Mouse (Mus musculus) heart, embryonic 10.5 days (tissue): ENCODE measurements around the gene Churc1. TPM values are rescaled to one million over a fixed set of nuclear protein-coding genes. Genes with fewer than 3 reads are reported as not detected.
A peak's percentile ranks its signal among the peaks of the same experiment; 100 is the strongest.

ENCODE experiments used
- DNase-seq: peaks from one replicate; pipeline ENCODE4 v3.0.0-alpha.2; 2017; ENCODE audit warnings: low spot score
- H3K27ac ChIP-seq: fragments of 300-500 bp; sonication (generic); 2 replicates; pipeline ENCODE4 v1.5.1; 2016; ENCODE audit warnings: mild to moderate bottlenecking
- H3K27me3 ChIP-seq: fragments of 300-500 bp; sonication (generic); 2 replicates; pipeline ENCODE4 v1.6.1; 2016; ENCODE audit warnings: mild to moderate bottlenecking; ENCODE audit not compliant: poor library complexity, insufficient read depth, severe bottlenecking
- H3K36me3 ChIP-seq: fragments of 300-500 bp; sonication (generic); 2 replicates; pipeline ENCODE4 v1.6.1; 2016; ENCODE audit warnings: mild to moderate bottlenecking, moderate library complexity
- H3K4me1 ChIP-seq: fragments of 300-500 bp; sonication (generic); 2 replicates; pipeline ENCODE4 v1.6.1; 2016; ENCODE audit warnings: mild to moderate bottlenecking
- H3K4me3 ChIP-seq: fragments of 300-500 bp; sonication (generic); 2 replicates; pipeline ENCODE4 v1.5.1; 2016; ENCODE audit warnings: mild to moderate bottlenecking, moderate library complexity
- H3K9me3 ChIP-seq: fragments of 300-500 bp; sonication (generic); 2 replicates; pipeline ENCODE4 v1.6.1; 2016; ENCODE audit warnings: mild to moderate bottlenecking, moderate library complexity
- WGBS: fragments of 180-500 bp; shearing (Covaris S2); methylation state at CpG from one replicate; pipeline ENCODE4 v1.1.7; 2016; 5-methylcytosine and 5-hydroxymethylcytosine counted together
- polyA plus RNA-seq: library from polyadenylated mRNA; unstranded; fragments of >200 nt; fragmentation: Nextera tagmentation; extraction: Ambion mirVana; gene quantifications from 2 replicates; pipeline ENCODE4 v1.2.1, GENCODE M21; 2016

The Churc1 gene
- polyA plus RNA-seq, 1 experiment from 2014 or later, result 145 TPM

DNA sequence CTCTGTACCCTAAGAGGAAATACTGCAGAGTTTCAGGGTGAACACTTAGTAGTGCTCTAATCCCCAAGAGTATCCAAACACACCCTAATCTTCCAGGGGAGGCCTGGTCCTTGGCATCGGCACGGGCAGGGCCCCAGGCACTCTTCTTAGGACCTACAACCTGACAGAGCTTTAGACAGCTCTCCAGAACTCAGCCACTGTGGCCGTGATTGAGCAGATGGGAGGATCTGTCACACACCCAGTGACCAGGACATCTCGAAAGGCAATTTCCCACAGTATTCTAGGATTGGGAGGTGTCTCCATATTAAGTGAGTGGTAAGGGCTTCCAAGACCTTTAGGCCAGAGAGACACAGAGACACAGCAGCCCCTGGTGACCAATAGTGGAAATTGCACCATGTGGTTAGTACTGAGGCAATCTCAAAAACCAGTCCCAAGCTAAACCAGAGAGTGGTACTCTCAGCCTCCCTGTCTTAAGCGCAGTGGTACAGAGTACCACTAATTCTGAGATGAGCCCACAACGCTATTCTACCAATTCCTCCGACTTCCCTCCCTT lies 38.4 kb downstream of the Churc1 start:
- H3K27me3 ChIP-seq, result peaks cover 33% of the 10 kb centered on the region
- 0 out of 2 replicates have a peak overlapping the region, but pooled peaks have one; percentile 29 for H3K27ac ChIP-seq
- no peak for DNase-seq
- 51% methylated on average over 7 of the region's 7 CpGs for WGBS
- no peak overlapping the region for H3K4me3 ChIP-seq
- H3K4me1 ChIP-seq, result peaks cover 25% of the 10 kb centered on the region
- H3K36me3 ChIP-seq, result no peaks in the 10 kb centered on the region
- H3K9me3 ChIP-seq, result no peaks in the 10 kb centered on the region

DNA sequence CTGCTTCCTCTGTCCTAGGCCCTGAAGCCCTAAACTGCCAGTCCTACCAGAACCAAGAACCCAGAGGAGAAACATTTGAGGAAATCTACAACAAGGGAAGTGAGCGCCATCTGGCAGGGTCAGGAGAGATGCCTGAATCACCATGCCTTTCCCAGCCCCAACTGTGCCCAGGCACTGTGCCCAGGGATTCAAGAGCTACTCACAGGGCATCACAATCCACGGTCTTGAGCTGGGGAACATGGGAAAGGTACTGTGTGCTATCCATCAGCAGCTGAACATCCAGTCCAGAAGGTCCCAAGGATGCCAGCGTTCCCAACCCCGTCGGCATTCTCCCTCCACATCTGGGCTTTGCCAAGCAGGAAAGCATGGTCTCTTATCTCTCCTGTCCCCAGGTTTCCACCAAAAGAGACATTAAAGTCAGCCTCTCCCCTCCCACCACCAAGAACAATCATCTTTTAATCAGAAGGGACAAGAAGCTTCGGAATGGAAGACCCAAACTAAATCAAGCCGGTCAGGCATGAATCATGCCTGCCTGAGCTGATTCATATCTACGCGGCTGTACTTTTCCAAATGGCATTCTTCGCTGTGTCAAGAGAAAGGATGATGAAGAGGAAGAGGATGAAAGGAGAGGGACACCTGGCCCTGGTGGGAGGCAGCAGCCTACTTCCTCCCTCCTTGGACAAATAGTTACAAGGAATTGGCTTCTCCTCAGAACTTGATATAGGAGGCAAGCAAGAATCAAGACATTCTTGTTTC lies 39.9 kb downstream of the Churc1 start:
- H3K4me1 ChIP-seq, result peaks cover 13% of the 10 kb centered on the region
- DNase-seq, result no peak
- 86% methylated on average over 10 of the region's 10 CpGs for WGBS
- peaks cover 20% of the 10 kb centered on the region for H3K27me3 ChIP-seq
- no peaks in the 10 kb centered on the region for H3K9me3 ChIP-seq
- no peak overlapping the region for H3K27ac ChIP-seq
- H3K4me3 ChIP-seq, result no peak overlapping the region
- no peaks in the 10 kb centered on the region for H3K36me3 ChIP-seq

DNA sequence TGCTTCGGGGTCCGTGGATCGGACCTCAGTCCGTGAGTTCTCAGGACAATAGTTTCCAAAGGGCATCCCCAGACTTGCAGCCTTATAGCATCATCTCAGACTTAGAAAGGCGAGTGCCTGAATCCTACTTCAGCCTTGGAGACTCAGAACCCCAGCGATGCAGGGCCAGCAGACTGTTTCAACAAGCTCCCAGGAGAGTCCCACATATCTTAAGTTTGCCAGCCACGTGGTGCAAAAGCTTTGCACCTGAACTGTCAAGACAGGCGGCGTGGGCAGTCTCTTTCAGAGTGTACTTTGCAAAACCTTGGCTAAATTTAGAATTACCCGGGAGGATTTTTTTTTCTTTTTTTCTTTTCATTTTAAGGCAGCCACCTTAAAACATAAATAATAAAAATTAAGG lies 42.5 kb downstream of the Churc1 start:
- DNase-seq, result no peak
- Histone ChIP-seq H3K27ac (no peak overlapping the region), H3K36me3 (no peaks in the 10 kb centered on the region), H3K9me3 (no peaks in the 10 kb centered on the region), H3K27me3 (peaks cover 10% of the 10 kb centered on the region; the same call in 1 of the 2 replicates), H3K4me1 (peaks cover 11% of the 10 kb centered on the region; the same call in 1 of the 2 replicates), H3K4me3 (no peak overlapping the region)
- 69% methylated on average over 10 of the region's 10 CpGs for WGBS

DNA sequence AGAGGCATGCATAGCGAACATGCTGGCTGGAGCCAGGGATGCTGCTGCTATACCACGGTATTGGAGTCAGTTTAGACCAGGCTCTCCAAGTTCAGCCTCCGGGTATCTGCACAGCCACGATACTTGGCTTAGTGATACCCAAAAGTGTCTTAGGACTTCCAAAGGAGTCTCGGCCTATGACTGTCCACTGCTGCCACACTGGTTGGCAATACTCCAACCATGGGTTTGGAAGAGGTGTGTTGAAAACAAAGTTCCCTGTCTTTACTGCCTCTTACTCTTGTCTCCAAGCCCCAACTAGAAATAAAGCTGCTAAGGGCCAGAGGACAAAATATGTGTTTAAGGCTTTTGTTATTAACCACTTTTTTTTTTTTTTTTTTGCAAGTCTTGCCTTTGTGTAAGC lies 45.2 kb downstream of the Churc1 start:
- Histone ChIP-seq H3K27ac (no peak overlapping the region), H3K4me1 (no peaks in the 10 kb centered on the region), H3K36me3 (no peaks in the 10 kb centered on the region), H3K27me3 (peaks cover 1% of the 10 kb centered on the region; the same call in 1 of the 2 replicates), H3K9me3 (no peaks in the 10 kb centered on the region), H3K4me3 (no peak overlapping the region)
- 84% methylated on average over 5 of the region's 5 CpGs for WGBS
- no peak for DNase-seq

DNA sequence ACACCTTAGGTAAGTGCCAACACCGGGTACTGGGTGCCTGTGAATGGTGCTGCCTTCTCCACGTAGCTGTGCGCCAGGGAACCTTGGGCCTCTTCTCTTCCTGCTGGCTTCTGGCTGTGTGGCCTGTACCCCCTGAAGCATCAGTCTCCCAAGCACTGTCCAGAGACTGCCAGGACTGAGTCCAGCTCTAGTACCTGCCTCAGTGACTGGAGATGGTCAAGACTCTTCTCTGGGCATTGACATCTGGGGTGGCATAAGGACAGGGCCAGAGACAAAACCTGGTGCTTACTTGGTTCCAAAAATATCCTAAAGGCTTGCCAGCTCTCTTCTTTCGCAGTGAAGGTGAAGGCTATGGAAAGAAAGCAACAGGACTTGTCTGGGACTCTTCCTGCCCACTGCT lies 45.7 kb downstream of the Churc1 start:
- H3K9me3 ChIP-seq, result no peaks in the 10 kb centered on the region
- 0 out of 2 replicates have a peak, but pooled peaks cover 2% of the 10 kb centered on the region for H3K27me3 ChIP-seq
- DNase-seq, result no peak
- no peaks in the 10 kb centered on the region for H3K36me3 ChIP-seq
- no peak overlapping the region for H3K4me3 ChIP-seq
- H3K27ac ChIP-seq, result no peak overlapping the region
- WGBS, result 79% methylated on average over 4 of the region's 4 CpGs
- H3K4me1 ChIP-seq, result no peaks in the 10 kb centered on the region

DNA sequence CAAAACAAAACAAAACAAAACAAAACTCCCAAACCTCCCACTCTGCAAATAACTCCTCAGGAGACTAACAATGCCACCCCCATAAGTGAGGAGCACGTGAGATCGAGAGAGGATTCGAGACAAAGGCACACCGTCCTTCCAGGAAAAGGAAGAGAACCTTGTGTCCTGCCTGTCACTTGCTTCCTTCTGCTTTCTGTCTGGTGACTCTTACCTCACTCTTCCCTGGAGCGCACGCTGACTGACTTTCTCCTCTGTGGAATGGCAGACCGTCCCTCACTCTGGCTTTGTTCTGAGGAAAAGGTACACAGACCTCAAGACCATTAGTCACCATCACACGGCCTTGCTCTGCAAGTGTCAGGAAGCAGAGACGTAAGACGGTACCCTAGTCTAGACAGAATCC lies 48.2 kb downstream of the Churc1 start:
- no peaks in the 10 kb centered on the region for H3K36me3 ChIP-seq
- no peak overlapping the region for H3K4me3 ChIP-seq
- H3K4me1 ChIP-seq, result 0 out of 2 replicates have a peak, but pooled peaks cover 3% of the 10 kb centered on the region
- peaks cover 20% of the 10 kb centered on the region; the same call in 1 of the 2 replicates for H3K27me3 ChIP-seq
- no peaks in the 10 kb centered on the region for H3K9me3 ChIP-seq
- 53% methylated on average over 10 of the region's 10 CpGs for WGBS
- H3K27ac ChIP-seq, result no peak overlapping the region
- DNase-seq, result no peak

DNA sequence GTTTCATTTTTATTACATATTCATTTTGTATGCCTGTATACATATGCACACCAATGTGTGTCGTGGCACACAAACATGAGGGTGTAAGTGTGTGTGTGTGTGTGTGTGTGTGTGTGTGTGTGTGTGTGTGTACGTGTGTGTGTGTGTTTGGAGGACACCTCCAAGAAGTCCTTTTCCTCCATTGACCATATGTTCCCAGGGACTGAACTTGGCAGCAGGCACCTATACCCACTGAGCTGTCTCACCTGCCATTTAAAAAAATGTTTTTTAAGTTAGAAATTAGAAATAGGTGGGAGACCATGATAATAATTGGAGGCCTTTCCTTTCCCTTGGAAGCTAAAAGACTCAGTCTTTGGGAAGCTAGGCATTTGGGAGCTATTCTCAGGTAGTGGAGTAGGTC lies 48.8 kb downstream of the Churc1 start:
- H3K36me3 ChIP-seq, result no peaks in the 10 kb centered on the region
- H3K4me3 ChIP-seq, result no peak overlapping the region
- 0 out of 2 replicates have a peak, but pooled peaks cover 3% of the 10 kb centered on the region for H3K4me1 ChIP-seq
- H3K27me3 ChIP-seq, result peaks cover 26% of the 10 kb centered on the region
- no peak overlapping the region for H3K27ac ChIP-seq
- 68% methylated on average over 2 of the region's 2 CpGs for WGBS
- no peaks in the 10 kb centered on the region for H3K9me3 ChIP-seq
- DNase-seq, result no peak

DNA sequence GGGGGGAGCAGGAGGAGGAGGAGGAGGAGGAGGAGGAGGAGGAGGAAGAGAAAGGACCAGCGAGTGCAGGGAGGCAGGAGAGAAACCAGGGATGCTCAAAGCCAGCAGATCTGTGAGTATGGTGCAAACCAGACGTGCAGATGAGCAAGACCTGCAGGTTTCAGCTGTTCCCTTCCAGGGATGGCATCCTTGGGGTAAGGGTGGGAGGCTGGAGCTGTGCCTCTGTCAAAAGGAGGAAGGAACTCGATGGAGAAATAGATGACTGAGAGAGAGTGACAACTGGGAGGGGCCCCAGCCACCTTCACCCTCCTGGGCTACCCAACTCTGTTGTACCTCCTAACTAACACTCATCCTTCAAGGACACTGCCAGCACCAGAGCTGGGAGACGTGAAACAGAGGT lies 51.4 kb downstream of the Churc1 start:
- Histone ChIP-seq H3K27ac (no peak overlapping the region), H3K36me3 (no peaks in the 10 kb centered on the region), H3K27me3 (peaks cover 52% of the 10 kb centered on the region), H3K4me3 (no peak overlapping the region), H3K9me3 (no peaks in the 10 kb centered on the region), H3K4me1 (peaks cover 16% of the 10 kb centered on the region; the same call in 1 of the 2 replicates)
- no peak for DNase-seq
- 42% methylated on average over 4 of the region's 4 CpGs for WGBS

DNA sequence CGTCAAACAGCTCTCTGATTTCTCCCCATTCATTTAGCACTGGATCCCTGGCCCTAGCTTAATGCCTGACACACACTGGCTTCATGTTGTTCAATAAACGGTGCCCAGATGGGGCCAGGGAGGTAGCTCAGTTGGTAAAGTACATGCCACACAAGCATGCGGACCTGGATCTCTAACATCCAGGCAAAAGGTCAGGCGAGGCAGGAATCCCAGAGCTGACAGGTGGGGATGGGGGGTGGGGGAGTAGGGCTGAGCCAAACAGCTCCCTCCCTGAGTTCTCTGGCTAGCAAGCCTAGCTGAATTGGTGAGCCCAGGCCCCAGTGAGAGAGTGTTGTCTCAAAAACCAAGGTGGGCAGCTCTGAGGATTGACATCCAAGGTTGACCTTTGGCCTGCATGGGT lies 51.8 kb downstream of the Churc1 start:
- DNase-seq, result no peak
- H3K9me3 ChIP-seq, result no peaks in the 10 kb centered on the region
- H3K36me3 ChIP-seq, result no peaks in the 10 kb centered on the region
- no peak overlapping the region for H3K4me3 ChIP-seq
- peaks cover 20% of the 10 kb centered on the region for H3K4me1 ChIP-seq
- 64% methylated on average over 4 of the region's 4 CpGs for WGBS
- peaks cover 57% of the 10 kb centered on the region for H3K27me3 ChIP-seq
- H3K27ac ChIP-seq, result no peak overlapping the region

DNA sequence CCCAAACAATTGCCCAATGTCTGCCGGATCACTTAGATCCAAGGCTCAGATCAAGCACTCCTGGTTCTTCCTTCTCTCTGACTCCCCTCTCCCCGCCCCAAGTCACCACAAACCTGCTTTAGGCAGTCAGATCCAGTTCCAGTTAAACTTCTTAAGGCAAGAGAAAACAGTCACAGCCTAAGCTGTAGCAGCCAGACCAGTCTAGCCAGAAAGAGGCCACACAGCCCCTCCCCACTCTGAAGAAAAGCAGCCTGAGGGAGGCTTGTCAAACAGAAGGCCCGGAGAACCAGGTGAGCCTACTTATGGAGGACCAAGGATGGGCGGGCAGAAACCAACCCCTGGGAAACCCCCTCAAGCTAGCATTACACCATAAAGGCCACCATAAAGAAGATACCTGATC lies 52.8 kb downstream of the Churc1 start:
- 64% methylated on average over 4 of the region's 4 CpGs for WGBS
- H3K4me1 ChIP-seq, result peaks cover 23% of the 10 kb centered on the region
- peaks cover 66% of the 10 kb centered on the region for H3K27me3 ChIP-seq
- no peak overlapping the region for H3K4me3 ChIP-seq
- no peaks in the 10 kb centered on the region for H3K9me3 ChIP-seq
- no peaks in the 10 kb centered on the region for H3K36me3 ChIP-seq
- no peak for DNase-seq
- 0 out of 2 replicates have a peak overlapping the region, but pooled peaks have one; percentile 3 for H3K27ac ChIP-seq

DNA sequence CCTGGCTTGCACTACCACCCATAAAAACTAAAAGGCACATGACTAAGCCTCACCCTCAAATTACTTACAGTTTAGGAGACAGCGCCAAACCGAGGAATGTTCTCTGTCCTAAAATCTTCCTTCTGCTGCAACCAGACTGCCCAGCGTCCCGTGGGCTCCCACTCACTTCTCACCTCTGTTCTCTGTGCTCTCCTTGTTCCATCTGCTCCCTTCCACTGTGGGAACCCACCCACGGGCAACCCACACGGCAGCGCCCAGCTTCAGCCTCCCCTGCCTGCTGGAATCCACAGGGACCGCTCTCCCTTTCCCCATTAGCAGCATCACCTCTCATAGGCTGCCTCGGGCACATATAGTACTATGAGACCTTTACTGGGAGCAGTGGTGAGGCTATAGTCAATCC lies 53.6 kb downstream of the Churc1 start:
- H3K4me3 ChIP-seq, result no peak overlapping the region
- H3K27ac ChIP-seq, result 0 out of 2 replicates have a peak overlapping the region, but pooled peaks have one; percentile 3
- peaks cover 23% of the 10 kb centered on the region for H3K4me1 ChIP-seq
- no peak for DNase-seq
- no peaks in the 10 kb centered on the region for H3K9me3 ChIP-seq
- H3K27me3 ChIP-seq, result peaks cover 74% of the 10 kb centered on the region
- no peaks in the 10 kb centered on the region for H3K36me3 ChIP-seq
- 83% methylated on average over 9 of the region's 9 CpGs for WGBS

DNA sequence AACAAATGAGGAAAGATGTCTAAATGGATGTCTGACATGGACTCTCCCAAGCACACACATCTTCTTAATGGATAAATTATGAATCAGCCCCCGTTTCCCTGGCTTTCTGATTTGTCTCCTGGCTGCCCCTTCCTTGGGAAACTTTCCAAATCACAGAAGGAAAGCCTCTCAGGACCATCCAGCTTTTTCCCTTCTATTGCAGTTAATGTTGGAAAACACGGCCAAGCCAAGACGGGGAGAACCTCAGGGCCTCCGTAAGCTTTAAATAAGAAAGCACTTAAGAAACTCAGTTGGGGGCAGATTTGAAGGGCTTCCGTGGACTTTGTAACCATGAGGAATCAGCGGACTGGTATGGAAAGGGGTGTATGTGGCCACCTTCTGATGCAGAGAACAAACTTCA lies 54.5 kb downstream of the Churc1 start:
- 80% methylated on average over 6 of the region's 6 CpGs for WGBS
- peaks cover 83% of the 10 kb centered on the region for H3K27me3 ChIP-seq

DNA sequence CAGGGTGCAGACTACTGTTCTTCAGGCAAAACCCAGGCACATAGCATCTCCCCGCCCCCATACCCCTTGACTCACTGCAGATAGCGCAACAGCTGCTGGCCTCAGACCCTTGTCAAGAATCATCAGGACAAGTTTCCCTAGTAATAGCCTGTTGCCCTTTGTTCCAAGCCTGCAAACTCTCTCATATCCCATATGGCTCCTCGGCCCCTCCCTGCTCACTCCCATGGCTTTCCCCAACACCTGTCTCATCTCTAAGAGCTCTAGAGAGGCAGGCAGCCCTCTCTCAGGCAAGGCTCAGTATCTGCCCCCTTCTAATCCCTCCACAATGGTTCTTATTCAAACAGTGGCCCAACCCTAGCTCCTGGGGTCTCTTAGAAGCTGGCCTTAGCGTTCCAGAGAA lies 55.3 kb downstream of the Churc1 start:
- 44% methylated on average over 4 of the region's 4 CpGs for WGBS
- H3K27me3 ChIP-seq, result peaks cover 89% of the 10 kb centered on the region
- H3K27ac ChIP-seq, result 0 out of 2 replicates have a peak overlapping the region, but pooled peaks have one; percentile 6
- no peaks in the 10 kb centered on the region for H3K9me3 ChIP-seq
- H3K4me1 ChIP-seq, result peaks cover 26% of the 10 kb centered on the region
- no peak overlapping the region for H3K4me3 ChIP-seq
- no peak for DNase-seq
- no peaks in the 10 kb centered on the region for H3K36me3 ChIP-seq

More for the DNA sequence above, 54.5 kb downstream of the Churc1 start:
- no peak overlapping the region for H3K27ac ChIP-seq
- H3K36me3 ChIP-seq, result no peaks in the 10 kb centered on the region
- no peak for DNase-seq
- H3K4me1 ChIP-seq, result peaks cover 26% of the 10 kb centered on the region
- no peak overlapping the region for H3K4me3 ChIP-seq
- H3K9me3 ChIP-seq, result no peaks in the 10 kb centered on the region
